Mouse (Mus musculus) forebrain, embryonic 14.5 days (tissue): Measurements from ENCODE around the gene Clpb. TPM values are rescaled to one million over a fixed set of nuclear protein-coding genes. Genes with fewer than 3 reads are reported as not detected.

ENCODE experiments used
- ATAC-seq: fragments of 200-750 bp; cut with Nextera tagmentation; 2 replicates; pipeline ENCODE4 v1.8.0; 2017; ENCODE audit warnings: mild to moderate bottlenecking, moderate library complexity
- DNase-seq: peaks from one replicate; pipeline ENCODE4 v3.0.0-alpha.2; 2015; ENCODE audit warnings: low spot score
- H3K27ac ChIP-seq: fragments of 300-500 bp; sonication (generic); 2 replicates; pipeline ENCODE4 v1.5.1; 2014; ENCODE audit warnings: low read depth, mild to moderate bottlenecking, control low read depth, low read length, moderate library complexity
- H3K27me3 ChIP-seq: fragments of 300-500 bp; sonication (generic); replicated peaks from 2 replicates; pipeline ENCODE4 v1.6.1; 2014; ENCODE audit warnings: low read length, control low read depth, mixed read lengths; ENCODE audit not compliant: control insufficient read depth, insufficient read depth
- H3K36me3 ChIP-seq: fragments of 300-500 bp; sonication (generic); 2 replicates; pipeline ENCODE4 v1.6.1; 2014; ENCODE audit warnings: low read length, control low read depth; ENCODE audit not compliant: control insufficient read depth, insufficient read depth
- H3K4me1 ChIP-seq: fragments of 300-500 bp; sonication (generic); 2 replicates; pipeline ENCODE4 v1.6.1; 2014; ENCODE audit warnings: antibody characterized with exemption, low read length, control low read depth; ENCODE audit not compliant: control insufficient read depth, insufficient read depth
- H3K4me2 ChIP-seq: fragments of 300-500 bp; sonication (generic); 2 replicates; pipeline ENCODE4 v1.6.1; 2014; ENCODE audit warnings: mild to moderate bottlenecking, control low read depth, low read length
- H3K4me3 ChIP-seq: fragments of 300-500 bp; sonication (generic); 2 replicates; pipeline ENCODE4 v1.5.1; 2014; ENCODE audit warnings: low read depth, low read length, control low read depth
- H3K9ac ChIP-seq: fragments of 300-500 bp; sonication (generic); 2 replicates; pipeline ENCODE4 v1.6.1; 2014; ENCODE audit warnings: mild to moderate bottlenecking, low read length, control low read depth, moderate library complexity
- H3K9me3 ChIP-seq: fragments of 300-500 bp; sonication (generic); replicated peaks from 2 replicates; pipeline ENCODE4 v1.6.1; 2016; ENCODE audit warnings: low read length, control low read depth, mixed read lengths; ENCODE audit not compliant: control insufficient read depth
- WGBS: fragments of 180-500 bp; shearing (Covaris S2); extraction: QIAGEN DNeasy Blood & Tissue Kit; methylation state at CpG from one replicate; pipeline ENCODE4 v1.1.7; 2014; 5-methylcytosine and 5-hydroxymethylcytosine counted together
- polyA plus RNA-seq: library from polyadenylated mRNA; unstranded; fragments of >200 nt; fragmentation: Nextera tagmentation; extraction: Ambion mirVana; gene quantifications from 2 replicates; pipeline ENCODE4 v1.2.1, GENCODE M21; 2014

Gene Clpb
- polyA plus RNA-seq, 1 experiment from 2014 or later, result 31.9 TPM

GRCm38 (mm10) chr7:101680961-101681360 lies 17.5 kb downstream of the Clpb start:
- Histone ChIP-seq H3K27me3 (no peaks in the 10 kb centered on the region), H3K9me3 (no peaks in the 10 kb centered on the region), H3K9ac (no peak overlapping the region; the same call in 1 of the 2 replicates), H3K36me3 (no peaks in the 10 kb centered on the region), H3K4me3 (no peak overlapping the region), H3K4me2 (no peak overlapping the region), H3K27ac (no peak overlapping the region), H3K4me1 (peaks cover 15% of the 10 kb centered on the region; the same call in 1 of the 2 replicates)
- WGBS, result 88% methylated on average over 3 of the region's 3 CpGs
- DNase-seq (no peak), ATAC-seq (no peak)

GRCm38 (mm10) chr7:101681565-101682071 lies 18.2 kb downstream of the Clpb start:
- Histone ChIP-seq H3K27ac (no peak overlapping the region), H3K27me3 (no peaks in the 10 kb centered on the region), H3K4me1 (peaks cover 9% of the 10 kb centered on the region; the same call in 1 of the 2 replicates), H3K36me3 (no peaks in the 10 kb centered on the region), H3K9me3 (no peaks in the 10 kb centered on the region), H3K4me2 (no peak overlapping the region), H3K4me3 (no peak overlapping the region), H3K9ac (peak overlapping the region; percentile 35; the same call in 1 of the 2 replicates)
- WGBS, result 49% methylated on average over 6 of the region's 6 CpGs
- no peak for ATAC-seq
- no peak for DNase-seq

GRCm38 (mm10) chr7:101682886-101683285 lies 19.5 kb downstream of the Clpb start:
- Histone ChIP-seq H3K36me3 (peaks cover 1% of the 10 kb centered on the region; the same call in 1 of the 2 replicates), H3K9ac (no peak overlapping the region), H3K4me3 (no peak overlapping the region), H3K27ac (no peak overlapping the region), H3K9me3 (no peaks in the 10 kb centered on the region), H3K4me2 (no peak overlapping the region), H3K27me3 (no peaks in the 10 kb centered on the region), H3K4me1 (0 out of 2 replicates have a peak, but pooled peaks cover 4% of the 10 kb centered on the region)
- DNase-seq (no peak), ATAC-seq (no peak)
- WGBS, result 72% methylated on average over 5 of the region's 5 CpGs

- Histone ChIP-seq H3K4me2 (no peak overlapping the region), H3K9ac (0 out of 2 replicates have a peak overlapping the region, but pooled peaks have one; percentile 6), H3K27ac (no peak overlapping the region), H3K9me3 (no peaks in the 10 kb centered on the region), H3K27me3 (no peaks in the 10 kb centered on the region), H3K4me1 (0 out of 2 replicates have a peak, but pooled peaks cover 4% of the 10 kb centered on the region), H3K4me3 (no peak overlapping the region), H3K36me3 (peaks cover 9% of the 10 kb centered on the region)
- ATAC-seq, result no peak
- 4% methylated on average over 9 of the region's 9 CpGs for WGBS
- DNase-seq, result no peak
Measured at GRCm38 (mm10) chr7:101683976-101684630, 20.7 kb downstream of the Clpb start.

- DNase-seq (no peak), ATAC-seq (no peak)
- no peak overlapping the region for H3K4me2 ChIP-seq
- no peaks in the 10 kb centered on the region for H3K27me3 ChIP-seq
- no peak overlapping the region for H3K4me3 ChIP-seq
- H3K9me3 ChIP-seq, result no peaks in the 10 kb centered on the region
- no peak overlapping the region for H3K9ac ChIP-seq
- no peak overlapping the region for H3K27ac ChIP-seq
- WGBS, result 40% methylated on average over 3 of the region's 3 CpGs
- peaks cover 9% of the 10 kb centered on the region for H3K36me3 ChIP-seq
- 0 out of 2 replicates have a peak, but pooled peaks cover 4% of the 10 kb centered on the region for H3K4me1 ChIP-seq
Measured at GRCm38 (mm10) chr7:101684671-101685070, 21.2 kb downstream of the Clpb start.

- peaks cover 12% of the 10 kb centered on the region for H3K36me3 ChIP-seq
- H3K9me3 ChIP-seq, result no peaks in the 10 kb centered on the region
- no peak overlapping the region for H3K4me2 ChIP-seq
- WGBS, result 93% methylated on average over 2 of the region's 2 CpGs
- H3K4me3 ChIP-seq, result no peak overlapping the region
- 0 out of 2 replicates have a peak, but pooled peaks cover 4% of the 10 kb centered on the region for H3K4me1 ChIP-seq
- no peak for ATAC-seq
- H3K9ac ChIP-seq, result no peak overlapping the region
- no peaks in the 10 kb centered on the region for H3K27me3 ChIP-seq
- H3K27ac ChIP-seq, result no peak overlapping the region
- DNase-seq, result no peak
Measured at GRCm38 (mm10) chr7:101687144-101687543, 23.7 kb downstream of the Clpb start.

GRCm38 (mm10) chr7:101690471-101690870 lies 27.0 kb downstream of the Clpb start:
- H3K4me1 ChIP-seq, result no peaks in the 10 kb centered on the region
- no peak for DNase-seq
- H3K27ac ChIP-seq, result no peak overlapping the region
- peaks cover 12% of the 10 kb centered on the region for H3K36me3 ChIP-seq
- no peak overlapping the region for H3K9ac ChIP-seq
- H3K27me3 ChIP-seq, result no peaks in the 10 kb centered on the region
- ATAC-seq, result no peak
- no peaks in the 10 kb centered on the region for H3K9me3 ChIP-seq
- no peak overlapping the region for H3K4me2 ChIP-seq
- no peak overlapping the region for H3K4me3 ChIP-seq
- 62% methylated on average over 2 of the region's 2 CpGs for WGBS

GRCm38 (mm10) chr7:101691863-101692262 lies 28.4 kb downstream of the Clpb start:
- H3K4me3 ChIP-seq, result no peak overlapping the region
- no peak overlapping the region for H3K9ac ChIP-seq
- H3K4me2 ChIP-seq, result no peak overlapping the region
- ATAC-seq (no peak), DNase-seq (no peak)
- no peaks in the 10 kb centered on the region for H3K9me3 ChIP-seq
- no peak overlapping the region for H3K27ac ChIP-seq
- no peaks in the 10 kb centered on the region for H3K27me3 ChIP-seq
- 88% methylated on average over 8 of the region's 8 CpGs for WGBS
- H3K4me1 ChIP-seq, result no peaks in the 10 kb centered on the region
- H3K36me3 ChIP-seq, result peaks cover 12% of the 10 kb centered on the region

GRCm38 (mm10) chr7:101692446-101692845 lies 29.0 kb downstream of the Clpb start:
- no peaks in the 10 kb centered on the region for H3K27me3 ChIP-seq
- peaks cover 12% of the 10 kb centered on the region for H3K36me3 ChIP-seq
- no peak overlapping the region for H3K9ac ChIP-seq
- no peaks in the 10 kb centered on the region for H3K9me3 ChIP-seq
- no peak overlapping the region for H3K4me2 ChIP-seq
- 72% methylated on average over 14 of the region's 14 CpGs for WGBS
- no peak overlapping the region for H3K4me3 ChIP-seq
- H3K4me1 ChIP-seq, result no peaks in the 10 kb centered on the region
- ATAC-seq, result no peak
- DNase-seq, result no peak
- H3K27ac ChIP-seq, result no peak overlapping the region
